Mouse (Mus musculus): ENCODE measurements around the gene Pi4k2a. TPM values are rescaled to one million over a fixed set of nuclear protein-coding genes. Genes with fewer than 3 reads are reported as not detected.

The Pi4k2a gene
- polyA plus RNA-seq, 1 experiment, result 18.9 TPM

- no peak for TF ChIP-seq GATA1 (IDR thresholded peaks at IDR 0.05; ENCODE audit: low read length)
Measured at GRCm38 (mm10) chr19:42163764-42164163, 73.5 kb downstream of the Pi4k2a start, which contains the start of gene Zfyve27. TSS of gene Zfyve27 (plus strand) at chr19:42163951.

- TF ChIP-seq GATA1 (IDR thresholded peaks at IDR 0.05; ENCODE audit: low read length), result no peak
Measured at GRCm38 (mm10) chr19:42164188-42164587, 73.9 kb downstream of the Pi4k2a start.

GRCm38 (mm10) chr19:42166130-42166529, 75.9 kb downstream of the Pi4k2a start:
- TF ChIP-seq GATA1 (IDR thresholded peaks at IDR 0.05; ENCODE audit: low read length), result no peak

- TF ChIP-seq GATA1 (IDR thresholded peaks at IDR 0.05; ENCODE audit: low read length), result no peak
Measured at GRCm38 (mm10) chr19:42166766-42167165, 76.5 kb downstream of the Pi4k2a start.

GRCm38 (mm10) chr19:42167489-42167888, 77.2 kb downstream of the Pi4k2a start:
- TF ChIP-seq GATA1 (IDR thresholded peaks at IDR 0.05; ENCODE audit: low read length), result no peak

- peak; percentile 88 for TF ChIP-seq GATA1 (IDR thresholded peaks at IDR 0.05; ENCODE audit: low read length)
Measured at GRCm38 (mm10) chr19:42169322-42169975, 79.2 kb downstream of the Pi4k2a start.

- no peak for TF ChIP-seq GATA1 (IDR thresholded peaks at IDR 0.05; ENCODE audit: low read length)
Measured at GRCm38 (mm10) chr19:42170025-42170969, 80.0 kb downstream of the Pi4k2a start.

Other genes starting within 250 kb of the Pi4k2a start
- gene Frat2, start 242.3 kb upstream of the Pi4k2a start, polyA plus RNA-seq (2012), result 59.0 and 72.3 TPM in 2 replicates
- gene Rrp12, start 194.3 kb upstream of the Pi4k2a start, polyA plus RNA-seq (2012), result 45.6 and 48.0 TPM in 2 replicates
- gene Pgam1, start 178.5 kb upstream of the Pi4k2a start, polyA plus RNA-seq (2012), result 425 and 461 TPM in 2 replicates
- gene Exosc1, start 157.0 kb upstream of the Pi4k2a start, polyA plus RNA-seq (2012), result 20.9 and 28.0 TPM in 2 replicates
- gene Zdhhc16, start 157.0 kb upstream of the Pi4k2a start, polyA plus RNA-seq (2012), result 27.4 and 39.9 TPM in 2 replicates
- 11.9 and 12.0 TPM in 2 replicates for gene Mms19, start 109.3 kb upstream of the Pi4k2a start, polyA plus RNA-seq (2012)
- gene Ubtd1, start 108.7 kb upstream of the Pi4k2a start, polyA plus RNA-seq (2012), result 2.3 and 2.6 TPM in 2 replicates
- gene Ankrd2, start 54.5 kb upstream of the Pi4k2a start, polyA plus RNA-seq (2012), result not detected in 2 replicates
- gene Hoga1, start 44.9 kb upstream of the Pi4k2a start, polyA plus RNA-seq (2012), result not detected in 2 replicates
- not detected in 2 replicates for gene 4933411K16Rik, start 38.2 kb upstream of the Pi4k2a start, polyA plus RNA-seq (2012)
- gene Morn4, start 4.1 kb upstream of the Pi4k2a start, polyA plus RNA-seq (2012), result 1.4 and 1.6 TPM in 2 replicates
- gene Avpi1, start 38.6 kb downstream of the Pi4k2a start, polyA plus RNA-seq (2012), result 81.4 and 107 TPM in 2 replicates
- gene Marveld1, start 56.9 kb downstream of the Pi4k2a start, polyA plus RNA-seq (2012), result not detected in 2 replicates
- 11.8 and 12.3 TPM in 2 replicates for gene Zfyve27, start 73.5 kb downstream of the Pi4k2a start, polyA plus RNA-seq (2012)
- gene Sfrp5, start 111.8 kb downstream of the Pi4k2a start, polyA plus RNA-seq (2012), result not detected in 2 replicates
- 0.02 TPM in 1 of 2 replicates, not detected in the other for gene Golga7b, start 157.1 kb downstream of the Pi4k2a start, polyA plus RNA-seq (2012)

Data from G1E-ER4 (cell line).